Mouse (Mus musculus) liver, embryonic 14.5 days (tissue): ENCODE data around the gene Xpo5.

Experiments used
- CTCF ChIP-seq: IDR thresholded peaks from 2 replicates; pipeline ENCODE4 v1.5.1; 2016; ENCODE audit warnings: antibody characterized with exemption, low read depth, control low read depth
- EP300 ChIP-seq: IDR thresholded peaks from 2 replicates; pipeline ENCODE4 v1.6.1; 2016; ENCODE audit warnings: antibody characterized with exemption, low read depth

DNA sequence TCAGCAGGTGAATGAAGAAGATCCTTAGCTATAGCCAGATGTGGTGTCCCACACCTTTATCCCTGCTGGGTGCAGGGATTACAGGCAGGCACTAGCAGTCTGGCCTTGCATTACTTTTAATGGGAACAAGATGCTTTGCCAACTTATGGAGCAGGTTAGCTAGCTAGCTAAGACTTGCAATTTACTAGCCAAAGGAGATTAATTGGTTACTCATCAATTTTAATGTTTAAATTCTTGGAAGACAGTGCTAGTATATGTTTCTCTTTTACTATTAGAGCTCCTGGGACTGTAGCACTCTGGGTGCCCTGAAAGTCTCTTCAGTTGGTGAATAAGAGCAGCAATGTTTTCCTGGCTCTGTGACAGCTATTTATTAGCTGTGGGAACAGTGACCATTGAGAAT is 4.1 kb downstream of the Xpo5 start:
- TF ChIP-seq EP300 (no peak), CTCF (no peak)
